Mouse (Mus musculus) gastrocnemius, postnatal 25 days (tissue): ENCODE data around the gene Hmcn1. TPM values are rescaled to one million over a fixed set of nuclear protein-coding genes. Genes with fewer than 3 reads are reported as not detected.

Experiments
- DNase-seq: peaks from one replicate; pipeline ENCODE4 v3.0.0; 2022
- total RNA-seq, 2 experiments: library from RNA; stranded (reverse); gene quantifications; 1 replicate in 1 of 2; 2 replicates in 1 of 2; pipeline ENCODE4 v1.2.3; 2021

The Hmcn1 gene
- total RNA-seq, 2 experiments from 2014 or later, result 7.9 to 8.6 TPM

GRCm38 (mm10) chr1:150534587-150534986, 458.6 kb downstream of the Hmcn1 start:
- DNase-seq, result no peak

DNA sequence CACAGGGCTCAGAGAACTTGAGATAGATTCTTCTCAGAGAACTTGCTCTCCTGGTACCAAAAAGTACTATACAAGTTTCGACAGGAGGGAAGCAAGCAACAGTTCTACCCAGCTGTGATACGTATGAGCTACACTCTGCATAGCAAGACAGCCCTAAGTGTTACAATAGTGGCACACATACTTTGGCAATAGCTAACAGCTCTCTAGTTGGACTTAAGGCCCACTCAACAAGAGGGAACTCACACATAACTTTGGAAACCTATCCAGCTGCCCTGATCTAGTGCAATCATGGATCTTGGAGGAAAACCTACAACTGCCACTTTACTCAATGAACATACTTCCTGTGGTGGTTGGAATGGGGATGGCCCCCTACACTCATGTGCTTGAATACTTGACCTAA, 480.2 kb downstream of the Hmcn1 start:
- DNase-seq, result no peak

Other genes starting within 250 kb of the Hmcn1 start
- gene Gm47985, start 189.1 kb upstream of the Hmcn1 start, total RNA-seq, result not detected
- gene Gm8947, start 198.9 kb upstream of the Hmcn1 start, total RNA-seq, result under 1 TPM in 1 of 2 experiments, not detected in 1; 0.26 TPM
- gene Gm47995, start 205.0 kb upstream of the Hmcn1 start, total RNA-seq, result not detected
- not detected for gene 3110040M04Rik, start 210.7 kb upstream of the Hmcn1 start, total RNA-seq
- gene Gm47996, start 216.7 kb upstream of the Hmcn1 start, total RNA-seq, result under 1 TPM in 1 of 2 experiments, not detected in 1; 0.35 TPM